ENCODE assay signal across 22 mouse cellular contexts in the genomic region with DNA sequence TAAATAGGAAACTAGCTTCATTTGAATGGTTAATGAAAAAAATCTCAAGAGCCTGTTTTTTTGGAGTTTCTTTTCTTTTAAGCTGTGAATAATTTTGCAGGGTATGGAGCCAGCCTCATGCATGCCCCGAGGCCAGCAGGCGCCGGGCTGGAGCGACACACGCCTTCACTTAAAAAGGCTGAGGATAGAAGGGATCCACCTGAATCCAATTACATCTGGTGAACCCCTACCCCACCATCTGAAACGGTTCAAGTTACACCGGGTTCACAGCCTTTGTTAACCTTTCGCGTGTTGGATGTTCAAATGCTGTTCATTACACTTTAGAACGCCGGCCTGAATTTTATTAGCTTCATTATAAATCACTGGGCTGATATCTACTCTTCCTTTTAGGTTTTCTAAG.
DNase-seq lines count a peak whose midpoint lies in the region; ATAC-seq lines count a peak whose summit lies in the region.
"Had no signal": no experiment of that assay in that cellular context is flagged by ENCODE, and none has a peak within 500 bp of the region (broad histone marks: within the 10 kb centered on the region; RNA-seq: fewer than 3 reads in every experiment).

No protein-coding gene starts in this region.

- no peak overlapping the region for H3K4me2 ChIP-seq in heart, embryonic 11.5 days
- H3K4me2 ChIP-seq in midbrain, embryonic 15.5 days, result no peak overlapping the region
- H3K4me2 ChIP-seq: heart, embryonic 13.5 days; liver, embryonic 12.5 days; lung, embryonic 14.5 days; neural tube, embryonic 12.5 days had no signal

- no peak overlapping the region for H3K4me3 ChIP-seq in heart, embryonic 11.5 days (ENCODE audit: low read depth, low read length)
- H3K4me3 ChIP-seq in midbrain, embryonic 10.5 days, result no peak overlapping the region
- H3K4me3 ChIP-seq in midbrain, embryonic 15.5 days, result no peak overlapping the region
- H3K4me3 ChIP-seq: erythroblast, embryonic 14.5 days; heart, embryonic 13.5 days; liver, embryonic 12.5 days; neural tube, embryonic 12.5 days had no signal

- ATAC-seq in heart, embryonic 11.5 days (replicated peaks; ENCODE audit: insufficient number of reproducible peaks, low FRiP score, low TSS enrichment), result no peak
- ATAC-seq in midbrain, embryonic 15.5 days (replicated peaks), result no peak
- ATAC-seq: CD4-positive, CD25-positive, alpha-beta regulatory T cell, adult 4 months; forebrain, embryonic 14.5 days; liver, embryonic 12.5 days; Patski had no signal

- H3K9ac ChIP-seq in heart, embryonic 11.5 days (ENCODE audit: low read depth, low read length), result no peak overlapping the region
- no peak overlapping the region for H3K9ac ChIP-seq in midbrain, embryonic 15.5 days
- H3K9ac ChIP-seq: heart, embryonic 13.5 days; liver, embryonic 12.5 days; lung, embryonic 14.5 days; neural tube, embryonic 12.5 days had no signal

- no peaks in the 10 kb centered on the region for H3K4me1 ChIP-seq in heart, embryonic 11.5 days (ENCODE audit: control insufficient read depth, insufficient read depth, low read length)
- peaks cover 4% of the 10 kb centered on the region for H3K4me1 ChIP-seq in midbrain, embryonic 10.5 days
- H3K4me1 ChIP-seq in midbrain, embryonic 15.5 days, result peaks cover 3% of the 10 kb centered on the region; the same call in 1 of the 2 replicates
- H3K4me1 ChIP-seq: liver, embryonic 12.5 days; neural tube, embryonic 12.5 days had no signal

- no peaks in the 10 kb centered on the region for H3K9me3 ChIP-seq in heart, embryonic 11.5 days (replicated peaks; ENCODE audit: control insufficient read depth, low read length)
- no peaks in the 10 kb centered on the region for H3K9me3 ChIP-seq in midbrain, embryonic 10.5 days (replicated peaks)
- H3K9me3 ChIP-seq in midbrain, embryonic 15.5 days, result 0 out of 2 replicates have a peak, but pooled peaks cover 1% of the 10 kb centered on the region
- H3K9me3 ChIP-seq: neural tube, embryonic 12.5 days had no signal

- 59% methylated on average over 11 of the region's 11 CpGs for WGBS in heart, embryonic 11.5 days (ENCODE audit: insufficient replicate concordance)
- WGBS in midbrain, embryonic 10.5 days, result 76% methylated on average over 11 of the region's 11 CpGs
- 62% methylated on average over 11 of the region's 11 CpGs for WGBS in midbrain, embryonic 15.5 days

- peak; percentile 37 for DNase-seq in heart, adult 11 months
- peak; percentile 23 for DNase-seq in midbrain, embryonic 10.5 days (ENCODE audit: low spot score)
- peak; percentile 73 for DNase-seq in hindlimb bud, embryonic 11.5 days (ENCODE audit: extremely low spot score, low read depth, low spot score)
- no peak for DNase-seq in cerebellum, adult 9-10 months
- DNase-seq in gastrocnemius, postnatal 14 days, result no peak
- DNase-seq in urinary bladder, postnatal 14 days (ENCODE audit: low spot score), result no peak
- DNase-seq: adrenal gland, adult 8-10 months; cerebellum, adult 8-10 months; kidney, postnatal 14 days; lung, embryonic 14.5 days; lung, postnatal 36 days; right cerebral cortex, adult 18-20 months had no signal

- H3K27me3 ChIP-seq in heart, embryonic 11.5 days (ENCODE audit: control insufficient read depth, insufficient read depth, low read length), result no peaks in the 10 kb centered on the region
- peaks cover 5% of the 10 kb centered on the region; the same call in 1 of the 2 replicates for H3K27me3 ChIP-seq in midbrain, embryonic 10.5 days (ENCODE audit: low read depth, poor library complexity, severe bottlenecking)
- H3K27me3 ChIP-seq in midbrain, embryonic 15.5 days (replicated peaks), result no peaks in the 10 kb centered on the region
- H3K27me3 ChIP-seq: heart, embryonic 13.5 days; liver, embryonic 12.5 days; neural tube, embryonic 12.5 days had no signal

- H3K27ac ChIP-seq in heart, embryonic 11.5 days (ENCODE audit: low read depth, low read length), result no peak overlapping the region
- no peak overlapping the region for H3K27ac ChIP-seq in midbrain, embryonic 10.5 days (replicated peaks)
- no peak overlapping the region for H3K27ac ChIP-seq in midbrain, embryonic 15.5 days
- H3K27ac ChIP-seq: heart, embryonic 13.5 days; liver, embryonic 12.5 days; neural tube, embryonic 12.5 days; stomach, postnatal 0 days had no signal

- intact Hi-C loops in gastrocnemius, postnatal 14 days (cut with DNase I; ENCODE audit: low total_unique reads), result no loop called here

- H3K36me3 ChIP-seq in heart, embryonic 11.5 days (ENCODE audit: control insufficient read depth, insufficient read depth, low read length), result no peaks in the 10 kb centered on the region
- H3K36me3 ChIP-seq in midbrain, embryonic 10.5 days, result no peaks in the 10 kb centered on the region
- no peaks in the 10 kb centered on the region for H3K36me3 ChIP-seq in midbrain, embryonic 15.5 days (replicated peaks)
- H3K36me3 ChIP-seq: heart, embryonic 13.5 days; liver, embryonic 12.5 days; neural tube, embryonic 12.5 days had no signal

Comparison
In these comparisons a context has a peak if more than half of its experiments do, and no peak if none do; other contexts are left out.
1. DNase-seq: peak in heart, adult 11 months (single experiment), midbrain, embryonic 10.5 days (single experiment) and hindlimb bud, embryonic 11.5 days (single experiment); none in cerebellum, adult 9-10 months (single experiment), gastrocnemius, postnatal 14 days (single experiment) and urinary bladder, postnatal 14 days (single experiment).